Mouse (Mus musculus) CH12.LX (cell line): ENCODE data around the gene Prr19. TPM values are rescaled to one million over a fixed set of nuclear protein-coding genes. Genes with fewer than 3 reads are reported as not detected.

Experiments used
- DNase-seq: peaks from one replicate; pipeline ENCODE4 v3.0.0-alpha.2; 2013; ENCODE audit errors: extremely low read depth
- H3K27ac ChIP-seq: 2 replicates; pipeline ENCODE4 v1.5.1; 2012; ENCODE audit warnings: low read depth, mild to moderate bottlenecking, control low read depth, moderate library complexity; ENCODE audit not compliant: insufficient read depth
- H3K27me3 ChIP-seq: replicated peaks from 2 replicates; pipeline ENCODE3; 2012; ENCODE audit warnings: inconsistent platforms
- H3K36me3 ChIP-seq, 2 experiments: replicated peaks in 1 of 2; 2 replicates each; pipeline versions ENCODE3 to v1.6.1; 2012; ENCODE audit warnings: inconsistent platforms in 1 of 2, low read length in 1 of 2, mild to moderate bottlenecking in 1 of 2, mixed read lengths in 1 of 2, moderate library complexity in 1 of 2; ENCODE audit not compliant: control insufficient read depth in 1 of 2, insufficient read depth in 1 of 2
- H3K4me1 ChIP-seq, 2 experiments: 2 replicates each; pipeline ENCODE4 v1.6.1; 2012; ENCODE audit warnings: inconsistent platforms in 1 of 2, moderate library complexity in 1 of 2; ENCODE audit not compliant: insufficient read depth in 2 of 2, control insufficient read depth in 1 of 2
- H3K4me2 ChIP-seq: 2 replicates; pipeline ENCODE4 v1.6.1; 2012; ENCODE audit warnings: low read depth, mild to moderate bottlenecking, control low read depth; ENCODE audit not compliant: poor library complexity, insufficient read depth, severe bottlenecking
- H3K4me3 ChIP-seq, 3 experiments: fragments of 150-350 bp in 1 of 3; sonication (generic) in 1 of 3; replicated peaks in 1 of 3; 2 replicates each; pipeline versions ENCODE3 to v1.5.1; 2011 to 2012; ENCODE audit warnings: low read depth in 2 of 3, low read length in 2 of 3, mild to moderate bottlenecking in 2 of 3, moderate library complexity in 2 of 3, control low read depth in 1 of 3, improper control_type of control experiment in 1 of 3, inconsistent platforms in 1 of 3, mixed read lengths in 1 of 3; ENCODE audit not compliant: poor library complexity in 1 of 3
- H3K79me2 ChIP-seq: replicated peaks from 2 replicates; pipeline ENCODE4 v1.6.1; 2012; ENCODE audit warnings: mild to moderate bottlenecking, moderate library complexity; ENCODE audit not compliant: control insufficient read depth, poor library complexity, insufficient read depth, severe bottlenecking; ENCODE audit errors: extremely low read depth
- H3K9ac ChIP-seq: 2 replicates; pipeline ENCODE4 v1.6.1; 2012; ENCODE audit warnings: low read depth, mild to moderate bottlenecking, control low read depth, moderate library complexity; ENCODE audit not compliant: insufficient read depth
- H3K9me3 ChIP-seq: replicated peaks from 2 replicates; pipeline ENCODE3; 2012; ENCODE audit warnings: low read length, inconsistent platforms, mixed read lengths
- BHLHE40 ChIP-seq: IDR thresholded peaks from 2 replicates; pipeline ENCODE4 v1.6.1; 2011; ENCODE audit warnings: mild to moderate bottlenecking, low read depth, low read length, improper control_type of control experiment
- CTCF ChIP-seq, 2 experiments: IDR thresholded peaks in 1 of 2; conservative IDR thresholded peaks in 1 of 2; 2 replicates each; pipeline ENCODE4 v1.5.1; 2011 to 2012; ENCODE audit warnings: low read depth in 2 of 2, low read length in 2 of 2, improper control_type of control experiment in 1 of 2, inconsistent platforms in 1 of 2, mild to moderate bottlenecking in 1 of 2, moderate library complexity in 1 of 2
- EP300 ChIP-seq: IDR thresholded peaks from 2 replicates; pipeline ENCODE4 v1.6.1; 2011; ENCODE audit warnings: low read length, improper control_type of control experiment
- ETS1 ChIP-seq: conservative IDR thresholded peaks from 2 replicates; pipeline ENCODE4 v1.6.1; 2012; ENCODE audit warnings: low read depth, mild to moderate bottlenecking, inconsistent platforms, low read length, improper control_type of control experiment, moderate library complexity
- HCFC1 ChIP-seq: IDR thresholded peaks from 2 replicates; pipeline ENCODE4 v1.6.1; 2012; ENCODE audit warnings: low read depth, mild to moderate bottlenecking, inconsistent platforms, low read length, improper control_type of control experiment
- JUN ChIP-seq: IDR thresholded peaks from 2 replicates; pipeline ENCODE4 v1.6.1; 2011; ENCODE audit warnings: low read depth, mild to moderate bottlenecking, low read length, improper control_type of control experiment, moderate library complexity; ENCODE audit not compliant: insufficient read depth
- JUND ChIP-seq: conservative IDR thresholded peaks from 2 replicates; pipeline ENCODE4 v1.6.1; 2011; ENCODE audit warnings: low read depth, low read length, improper control_type of control experiment
- MAX ChIP-seq: IDR thresholded peaks from 2 replicates; pipeline ENCODE4 v1.6.1; 2011; ENCODE audit warnings: low read length, improper control_type of control experiment
- MAZ ChIP-seq: IDR thresholded peaks from 2 replicates; pipeline ENCODE4 v1.6.1; 2012; ENCODE audit warnings: low read depth, mild to moderate bottlenecking, inconsistent platforms, low read length, improper control_type of control experiment, moderate library complexity
- MEF2A ChIP-seq: IDR thresholded peaks from 2 replicates; pipeline ENCODE4 v1.6.1; 2014; ENCODE audit warnings: low read depth, mild to moderate bottlenecking, inconsistent platforms, low read length, improper control_type of control experiment, borderline replicate concordance
- NRF1 ChIP-seq: IDR thresholded peaks from 2 replicates; pipeline ENCODE4 v1.6.1; 2014; ENCODE audit warnings: low read depth, mild to moderate bottlenecking, inconsistent platforms, low read length, improper control_type of control experiment, moderate library complexity
- POLR2AphosphoS2 ChIP-seq: IDR thresholded peaks from 2 replicates; pipeline ENCODE4 v1.6.1; 2011; ENCODE audit warnings: low read depth, low read length, improper control_type of control experiment
- SIN3A ChIP-seq: IDR thresholded peaks from 2 replicates; pipeline ENCODE4 v1.6.1; 2012; ENCODE audit warnings: low read length, improper control_type of control experiment, inconsistent platforms
- TCF12 ChIP-seq: IDR thresholded peaks from 2 replicates; pipeline ENCODE4 v1.6.1; 2014; ENCODE audit warnings: low read depth, mild to moderate bottlenecking, inconsistent platforms, low read length, improper control_type of control experiment
- UBTF ChIP-seq: IDR thresholded peaks from 2 replicates; pipeline ENCODE4 v1.6.1; 2012; ENCODE audit warnings: low read depth, mild to moderate bottlenecking, inconsistent platforms, low read length, improper control_type of control experiment, moderate library complexity
- USF1 ChIP-seq: IDR thresholded peaks from 2 replicates; pipeline ENCODE4 v1.6.1; 2014; ENCODE audit warnings: low read depth, mild to moderate bottlenecking, inconsistent platforms, low read length, improper control_type of control experiment
- ZMIZ1 ChIP-seq: IDR thresholded peaks from 2 replicates; pipeline ENCODE4 v1.6.1; 2012; ENCODE audit warnings: low read depth, mild to moderate bottlenecking, inconsistent platforms, low read length, improper control_type of control experiment
- ZNF384 ChIP-seq: IDR thresholded peaks from 2 replicates; pipeline ENCODE4 v1.6.1; 2012; ENCODE audit warnings: low read depth, low read length, improper control_type of control experiment, inconsistent platforms
- dilution Hi-C: fragments of 300-500 bp; cut with MboI; formaldehyde crosslinking; loops from 2 replicates; pipeline ENCODE4 v1.14.3; 2020; ENCODE audit warnings: low sequenced_read_pairs; ENCODE audit not compliant: extremely low pct_unique_long_range_greater_than_20kb, extremely low pct_ligation_motif_present
- in situ Hi-C: fragments of 300-500 bp; cut with MboI; formaldehyde crosslinking; loops from 3 replicates; pipeline ENCODE4 v1.14.3; 2019; ENCODE audit warnings: low sequenced_read_pairs, low pct_ligation_motif_present, low pct_unique_long_range_greater_than_20kb, mixed read lengths
- polyA plus RNA-seq: library from polyadenylated mRNA; unstranded; fragments of >175 nt; gene quantifications from 2 replicates; pipeline ENCODE4 v1.2.1, GENCODE M21; 2012; ENCODE audit warnings: low read depth; ENCODE audit not compliant: insufficient read length
- total RNA-seq, 2 experiments: library from RNA; depleted of rRNA; stranded (reverse); fragments of 300-350 nt in 1 of 2; fragments of >200 nt in 1 of 2; gene quantifications; 2 replicates each; pipeline ENCODE4 v1.2.3; 2012 to 2014

Prr19 gene
- total and polyA plus RNA-seq, 3 experiments: not detected

GRCm38 (mm10) chr7:25292107-25292506, 9.1 kb upstream of the Prr19 start:
- Histone ChIP-seq H3K27me3 (no peaks in the 10 kb centered on the region), H3K9ac (no peak overlapping the region), H3K4me2 (no peak overlapping the region), H3K9me3 (peaks cover 11% of the 10 kb centered on the region), H3K27ac (no peak overlapping the region), H3K4me1 (peaks cover 14 to 35% of the 10 kb centered on the region in 2 experiments), H3K79me2 (no peaks in the 10 kb centered on the region), H3K4me3 (no peak overlapping the region)
- no peak for DNase-seq
- in situ Hi-C loops: no loop called here
- TF ChIP-seq UBTF: no peak
- TF ChIP-seq MEF2A: no peak
- no peak for TF ChIP-seq BHLHE40
- TF ChIP-seq ZMIZ1: no peak
- no peak for TF ChIP-seq SIN3A
- no peak for TF ChIP-seq USF1
- TF ChIP-seq CTCF (conservative IDR thresholded peaks at IDR 0.05 in 1 of 2, IDR thresholded peaks at IDR 0.05 in 1 of 2; ENCODE audit: low read depth in 2 of 2, low read length in 2 of 2): no peak
- no peak for TF ChIP-seq TCF12
- TF ChIP-seq JUND: no peak
- no peak for TF ChIP-seq HCFC1
- no peak for TF ChIP-seq EP300
- no peak for TF ChIP-seq ETS1
- no peak for TF ChIP-seq MAX
- TF ChIP-seq JUN: no peak
- no peak for TF ChIP-seq POLR2AphosphoS2
- TF ChIP-seq, all 38 proteins: peak for 0
- peaks cover 73 to 75% of the 10 kb centered on the region in 2 experiments for H3K36me3 ChIP-seq
- dilution Hi-C loops: no loop called here

GRCm38 (mm10) chr7:25293191-25293739, 7.9 kb upstream of the Prr19 start:
- DNase-seq: no peak
- Histone ChIP-seq H3K9me3 (peaks cover 11% of the 10 kb centered on the region), H3K79me2 (no peaks in the 10 kb centered on the region), H3K27ac (no peak overlapping the region), H3K36me3 (peaks cover 61 to 63% of the 10 kb centered on the region in 2 experiments), H3K4me2 (no peak overlapping the region)
- TF ChIP-seq JUND (no peak), NRF1 (no peak), MAZ (no peak), ZNF384 (no peak), EP300 (no peak), ZMIZ1 (no peak)
- TF ChIP-seq, all 38 proteins: peak for 0
- Histone ChIP-seq H3K4me3 (no peak overlapping the region), H3K27me3 (no peaks in the 10 kb centered on the region), H3K9ac (no peak overlapping the region), H3K4me1 (peaks cover 14 to 46% of the 10 kb centered on the region in 2 experiments)
- dilution Hi-C loops: no loop called here
- in situ Hi-C loops: no loop called here
